ENCODE assay signal across 27 mouse cellular contexts in the genomic region with DNA sequence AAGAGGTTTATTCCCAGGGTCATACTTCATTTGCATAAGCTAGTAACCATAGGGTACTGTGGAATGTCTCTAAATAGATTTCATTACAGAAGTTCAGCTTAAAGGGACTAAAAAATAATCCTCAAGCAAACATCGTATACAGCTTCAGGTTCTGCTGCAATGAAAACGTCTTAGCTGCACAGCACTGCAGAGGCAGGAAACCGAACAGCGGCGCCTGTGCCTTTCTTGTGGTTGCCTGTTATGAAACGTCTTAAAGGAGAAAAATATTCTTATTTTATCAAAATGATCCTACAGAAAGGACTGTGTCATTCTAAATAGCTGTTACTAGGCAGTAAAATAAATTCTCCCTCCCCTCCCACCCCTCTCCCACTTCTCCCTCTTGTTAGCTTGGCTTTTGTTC.
A peak's percentile ranks its signal among the peaks of the same experiment; 100 is the strongest.
DNase-seq lines count a peak whose midpoint lies in the region; ATAC-seq lines count a peak whose summit lies in the region.
"Had no signal": no experiment of that assay in that cellular context is flagged by ENCODE, and none has a peak within 500 bp of the region (broad histone marks: within the 10 kb centered on the region; RNA-seq: fewer than 3 reads in every experiment).

No protein-coding gene starts in this region.

- H3K27me3 ChIP-seq in megakaryocyte, embryonic 14.5 days (replicated peaks), result no peaks in the 10 kb centered on the region
- H3K27me3 ChIP-seq: forebrain, embryonic 12.5 days; heart, embryonic 12.5 days; kidney, embryonic 15.5 days; limb, embryonic 12.5 days; liver, embryonic 12.5 days; neural tube, embryonic 15.5 days; Patski had no signal

- H3K9me3 ChIP-seq in megakaryocyte, embryonic 14.5 days, result no peaks in the 10 kb centered on the region
- H3K9me3 ChIP-seq: forebrain, embryonic 12.5 days; heart, embryonic 12.5 days; kidney, embryonic 15.5 days; limb, embryonic 12.5 days; liver, embryonic 12.5 days; neural tube, embryonic 15.5 days had no signal

- peak overlapping the region; percentile 73 for H3K4me3 ChIP-seq in megakaryocyte, embryonic 14.5 days (replicated peaks)
- H3K4me3 ChIP-seq: forebrain, embryonic 12.5 days; heart, embryonic 12.5 days; kidney, embryonic 15.5 days; limb, embryonic 12.5 days; liver, embryonic 12.5 days; myocyte; neural tube, embryonic 15.5 days had no signal

- peak; percentile 35 to 52 for DNase-seq in CD8-positive naive resting alpha-beta T cell, adult 2 months (ENCODE audit: low read depth in 2 of 2, low spot score in 2 of 2)
- peak; percentile 31 to 42 for DNase-seq in thymus, postnatal 10 days (ENCODE audit: low spot score in 2 of 2)
- DNase-seq in right cerebral cortex, postnatal 36 days (ENCODE audit: low spot score in 2 of 2), result no peak
- DNase-seq in adrenal gland, adult 8-10 months, result no peak
- DNase-seq in cerebellum, adult 18-20 months, result no peak
- DNase-seq: adrenal gland, postnatal 25 days; B cell, adult 2 months; cerebellum, adult 2 months; gastrocnemius, postnatal 10 days; heart, adult 11 months; heart, postnatal 14 days; lung, embryonic 14.5 days; right cerebral cortex, postnatal 14 days had no signal

- no peak for ATAC-seq in megakaryocyte, adult 5-6 weeks (ENCODE audit: poor library complexity, severe bottlenecking)
- ATAC-seq in common myeloid progenitor, adult 5-6 weeks (replicated peaks; ENCODE audit: low read depth, poor library complexity, severe bottlenecking), result 0 out of 2 replicates have a peak, but pooled peaks have one; percentile 31
- ATAC-seq: activated CD4-positive, CD25-positive, alpha-beta regulatory T cell, adult 4 months; hindbrain, embryonic 16.5 days; intestine, postnatal 0 days; liver, embryonic 12.5 days; Patski had no signal

- no peaks in the 10 kb centered on the region; the same call in 1 of the 2 replicates for H3K4me1 ChIP-seq in megakaryocyte, embryonic 14.5 days
- H3K4me1 ChIP-seq: forebrain, embryonic 12.5 days; heart, embryonic 12.5 days; kidney, embryonic 15.5 days; limb, embryonic 12.5 days; liver, embryonic 12.5 days; neural tube, embryonic 15.5 days had no signal

- H3K36me3 ChIP-seq in megakaryocyte, embryonic 14.5 days (replicated peaks; ENCODE audit: low read length), result no peaks in the 10 kb centered on the region
- H3K36me3 ChIP-seq: forebrain, embryonic 12.5 days; heart, embryonic 12.5 days; kidney, embryonic 15.5 days; limb, embryonic 12.5 days; liver, embryonic 12.5 days; neural tube, embryonic 15.5 days had no signal

Comparison
In these comparisons a context has a peak if more than half of its experiments do, and no peak if none do; other contexts are left out.
1. DNase-seq: peak in CD8-positive naive resting alpha-beta T cell, adult 2 months (2 of 2) and thymus, postnatal 10 days (2 of 2); none in right cerebral cortex, postnatal 36 days (0 of 2), adrenal gland, adult 8-10 months (single experiment) and cerebellum, adult 18-20 months (0 of 2).